Mouse (Mus musculus): ENCODE results near the gene Ankrd66. TPM values are rescaled to one million over a fixed set of nuclear protein-coding genes. Genes with fewer than 3 reads are reported as not detected.

Gene Ankrd66
- total RNA-seq, 2 experiments from 2014 or later: 0.35 TPM; not detected in 1

Other genes with a start within 250 kb of the Ankrd66 start
- 10 to 100 TPM; 28.4 to 28.8 TPM for gene Adgrf5, start 183.2 kb downstream of the Ankrd66 start, total RNA-seq (2021)
- not detected for gene Mep1a, start 40.8 kb downstream of the Ankrd66 start, total RNA-seq (2021)
- 10 to 100 TPM; 83.5 to 85.2 TPM for gene Pla2g7, start 24.5 kb upstream of the Ankrd66 start, total RNA-seq (2021)
- under 1 TPM; 0.56 to 0.84 TPM for gene Tdrd6, start 86.7 kb upstream of the Ankrd66 start, total RNA-seq (2021)
- gene Slc25a27, start 123.6 kb upstream of the Ankrd66 start, total RNA-seq (2021): 10 to 100 TPM; 43.1 to 44.8 TPM
- 1 to 10 TPM; 1.8 to 3.4 TPM for gene Cyp39a1, start 123.8 kb upstream of the Ankrd66 start, total RNA-seq (2021)

Data from left cerebral cortex, adult 18-20 months (tissue).